Mouse (Mus musculus): ENCODE data around the gene P4ha2. TPM values are rescaled to one million over a fixed set of nuclear protein-coding genes. Genes with fewer than 3 reads are reported as not detected.
"Not testable (repeated sequence)": the region's sequence is repeated elsewhere in the genome, so short reads cannot be mapped to it uniquely, and the experiment has no call there.

The P4ha2 gene
- polyA plus RNA-seq, 1 experiment from 2014 or later = 4.6 TPM

- Histone ChIP-seq H3K9ac (no peak overlapping the region), H3K4me1 (replicated peaks) (no peaks in the 10 kb centered on the region), H3K27ac (replicated peaks) (no peak overlapping the region), H3K9me3 (replicated peaks) (no peaks in the 10 kb centered on the region), H3K27me3 (no peaks in the 10 kb centered on the region), H3K4me3 (replicated peaks) (no peak overlapping the region), H3K36me3 (replicated peaks) (no peaks in the 10 kb centered on the region), H3K4me2 (no peak overlapping the region)
- ATAC-seq (ENCODE audit: insufficient read depth) = no peak
- 59% methylated on average over 13 of the region's 13 CpGs for WGBS (ENCODE audit: insufficient replicate concordance)
Measured at GRCm38 (mm10) chr11:54119740-54120360, 20.0 kb downstream of the P4ha2 start.

GRCm38 (mm10) chr11:54122416-54123264 lies 22.7 kb downstream of the P4ha2 start:
- no peak overlapping the region for H3K9ac ChIP-seq
- no peaks in the 10 kb centered on the region for H3K27me3 ChIP-seq
- WGBS (ENCODE audit: insufficient replicate concordance) = 59% methylated on average over 14 of the region's 14 CpGs
- H3K36me3 ChIP-seq (replicated peaks) = no peaks in the 10 kb centered on the region
- no peak overlapping the region for H3K4me2 ChIP-seq
- no peak overlapping the region for H3K4me3 ChIP-seq (replicated peaks)
- ATAC-seq (ENCODE audit: insufficient read depth) = no peak
- peaks cover 10% of the 10 kb centered on the region for H3K4me1 ChIP-seq (replicated peaks)
- H3K27ac ChIP-seq (replicated peaks) = no peak overlapping the region
- H3K9me3 ChIP-seq (replicated peaks) = no peaks in the 10 kb centered on the region

GRCm38 (mm10) chr11:54125982-54126648 lies 26.2 kb downstream of the P4ha2 start:
- Histone ChIP-seq H3K36me3 (replicated peaks) (no peaks in the 10 kb centered on the region), H3K9me3 (replicated peaks) (no peaks in the 10 kb centered on the region), H3K4me2 (no peak overlapping the region), H3K4me1 (replicated peaks) (peaks cover 13% of the 10 kb centered on the region), H3K27me3 (no peaks in the 10 kb centered on the region), H3K27ac (replicated peaks) (no peak overlapping the region), H3K9ac (no peak overlapping the region), H3K4me3 (replicated peaks) (no peak overlapping the region)
- ATAC-seq (ENCODE audit: insufficient read depth) = no peak
- 74% methylated on average over 18 of the region's 18 CpGs for WGBS (ENCODE audit: insufficient replicate concordance)

- ATAC-seq (ENCODE audit: insufficient read depth) = peak; percentile 73
- peaks cover 13% of the 10 kb centered on the region for H3K4me1 ChIP-seq (replicated peaks)
- no peak overlapping the region for H3K9ac ChIP-seq
- H3K4me2 ChIP-seq = peak overlapping the region; percentile 60
- H3K4me3 ChIP-seq (replicated peaks) = peak overlapping the region; percentile 36
- H3K27me3 ChIP-seq = no peaks in the 10 kb centered on the region
- H3K27ac ChIP-seq (replicated peaks) = 0 out of 2 replicates have a peak overlapping the region, but pooled peaks have one; percentile 22
- H3K9me3 ChIP-seq (replicated peaks) = no peaks in the 10 kb centered on the region
- no peaks in the 10 kb centered on the region for H3K36me3 ChIP-seq (replicated peaks)
- WGBS (ENCODE audit: insufficient replicate concordance) = 15% methylated on average over 15 of the region's 15 CpGs
Measured at GRCm38 (mm10) chr11:54126654-54127374, 26.9 kb downstream of the P4ha2 start.

- Histone ChIP-seq H3K4me3 (replicated peaks) (peak overlapping the region; percentile 36), H3K27me3 (no peaks in the 10 kb centered on the region), H3K36me3 (replicated peaks) (no peaks in the 10 kb centered on the region), H3K4me1 (replicated peaks) (peaks cover 13% of the 10 kb centered on the region), H3K27ac (replicated peaks) (0 out of 2 replicates have a peak overlapping the region, but pooled peaks have one; percentile 22), H3K4me2 (peak overlapping the region; percentile 60), H3K9ac (no peak overlapping the region), H3K9me3 (replicated peaks) (no peaks in the 10 kb centered on the region)
- 34% methylated on average over 2 of the region's 2 CpGs for WGBS (ENCODE audit: insufficient replicate concordance)
- ATAC-seq (ENCODE audit: insufficient read depth) = no peak
Measured at GRCm38 (mm10) chr11:54127397-54127796, 27.5 kb downstream of the P4ha2 start.

- no peak for ATAC-seq (ENCODE audit: insufficient read depth)
- Histone ChIP-seq H3K9ac (no peak overlapping the region), H3K4me3 (replicated peaks) (no peak overlapping the region), H3K27ac (replicated peaks) (no peak overlapping the region), H3K9me3 (replicated peaks) (no peaks in the 10 kb centered on the region), H3K4me2 (no peak overlapping the region), H3K4me1 (replicated peaks) (peaks cover 14% of the 10 kb centered on the region), H3K36me3 (replicated peaks) (no peaks in the 10 kb centered on the region), H3K27me3 (no peaks in the 10 kb centered on the region)
- 64% methylated on average over 8 of the region's 8 CpGs for WGBS (ENCODE audit: insufficient replicate concordance)
Measured at GRCm38 (mm10) chr11:54129955-54130354, 30.1 kb downstream of the P4ha2 start.

- Histone ChIP-seq H3K4me3 (replicated peaks) (no peak overlapping the region), H3K9me3 (replicated peaks) (no peaks in the 10 kb centered on the region), H3K9ac (no peak overlapping the region), H3K27me3 (no peaks in the 10 kb centered on the region), H3K4me1 (replicated peaks) (peaks cover 16% of the 10 kb centered on the region), H3K36me3 (replicated peaks) (no peaks in the 10 kb centered on the region), H3K27ac (replicated peaks) (no peak overlapping the region), H3K4me2 (no peak overlapping the region)
- 69% methylated on average over 6 of the region's 6 CpGs for WGBS (ENCODE audit: insufficient replicate concordance)
- no peak for ATAC-seq (ENCODE audit: insufficient read depth)
Measured at GRCm38 (mm10) chr11:54130721-54131120, 30.8 kb downstream of the P4ha2 start.

GRCm38 (mm10) chr11:54132290-54132689 lies 32.4 kb downstream of the P4ha2 start:
- Histone ChIP-seq H3K9ac (no peak overlapping the region), H3K27me3 (no peaks in the 10 kb centered on the region), H3K9me3 (replicated peaks) (no peaks in the 10 kb centered on the region), H3K27ac (replicated peaks) (no peak overlapping the region), H3K4me3 (replicated peaks) (no peak overlapping the region), H3K36me3 (replicated peaks) (no peaks in the 10 kb centered on the region), H3K4me2 (no peak overlapping the region), H3K4me1 (replicated peaks) (peaks cover 8% of the 10 kb centered on the region)
- 71% methylated on average over 10 of the region's 10 CpGs for WGBS (ENCODE audit: insufficient replicate concordance)
- no peak for ATAC-seq (ENCODE audit: insufficient read depth)

- no peak overlapping the region for H3K4me3 ChIP-seq (replicated peaks)
- H3K4me2 ChIP-seq = no peak overlapping the region
- peaks cover 3% of the 10 kb centered on the region; the same call in 1 of the 2 replicates for H3K4me1 ChIP-seq (replicated peaks)
- no peak overlapping the region for H3K9ac ChIP-seq
- no peaks in the 10 kb centered on the region for H3K27me3 ChIP-seq
- ATAC-seq (ENCODE audit: insufficient read depth) = 0 out of 2 replicates have a peak, but pooled peaks have one; percentile 37
- H3K9me3 ChIP-seq (replicated peaks) = no peaks in the 10 kb centered on the region
- H3K27ac ChIP-seq (replicated peaks) = no peak overlapping the region
- WGBS (ENCODE audit: insufficient replicate concordance) = 32% methylated on average over 6 of the region's 6 CpGs
- H3K36me3 ChIP-seq (replicated peaks) = no peaks in the 10 kb centered on the region
Measured at GRCm38 (mm10) chr11:54134905-54135304, 35.0 kb downstream of the P4ha2 start.

- not testable (repeated sequence) for H3K27ac ChIP-seq (replicated peaks); H3K27me3 ChIP-seq; H3K4me2 ChIP-seq; H3K36me3 ChIP-seq (replicated peaks); H3K4me1 ChIP-seq (replicated peaks); ATAC-seq (ENCODE audit: insufficient read depth); H3K9ac ChIP-seq; H3K9me3 ChIP-seq (replicated peaks); H3K4me3 ChIP-seq (replicated peaks)
- WGBS (ENCODE audit: insufficient replicate concordance) = 39% methylated on average over 2 of the region's 2 CpGs
Measured at GRCm38 (mm10) chr11:54140159-54140558, 40.3 kb downstream of the P4ha2 start.

Data from liver, embryonic 15.5 days (tissue).